Mouse (Mus musculus) forebrain, embryonic 14.5 days (tissue): ENCODE data around the gene Fntb. TPM values are rescaled to one million over a fixed set of nuclear protein-coding genes. Genes with fewer than 3 reads are reported as not detected.
A peak's percentile ranks its signal among the peaks of the same experiment; 100 is the strongest.

Experiments used
- ATAC-seq: fragments of 200-750 bp; cut with Nextera tagmentation; 2 replicates; pipeline ENCODE4 v1.8.0; 2017; ENCODE audit warnings: mild to moderate bottlenecking, moderate library complexity
- DNase-seq: peaks from one replicate; pipeline ENCODE4 v3.0.0-alpha.2; 2015; ENCODE audit warnings: low spot score
- H3K27ac ChIP-seq: fragments of 300-500 bp; sonication (generic); 2 replicates; pipeline ENCODE4 v1.5.1; 2014; ENCODE audit warnings: low read depth, mild to moderate bottlenecking, control low read depth, low read length, moderate library complexity
- H3K27me3 ChIP-seq: fragments of 300-500 bp; sonication (generic); replicated peaks from 2 replicates; pipeline ENCODE4 v1.6.1; 2014; ENCODE audit warnings: low read length, control low read depth, mixed read lengths; ENCODE audit not compliant: control insufficient read depth, insufficient read depth
- H3K36me3 ChIP-seq: fragments of 300-500 bp; sonication (generic); 2 replicates; pipeline ENCODE4 v1.6.1; 2014; ENCODE audit warnings: low read length, control low read depth; ENCODE audit not compliant: control insufficient read depth, insufficient read depth
- H3K4me1 ChIP-seq: fragments of 300-500 bp; sonication (generic); 2 replicates; pipeline ENCODE4 v1.6.1; 2014; ENCODE audit warnings: antibody characterized with exemption, low read length, control low read depth; ENCODE audit not compliant: control insufficient read depth, insufficient read depth
- H3K4me2 ChIP-seq: fragments of 300-500 bp; sonication (generic); 2 replicates; pipeline ENCODE4 v1.6.1; 2014; ENCODE audit warnings: mild to moderate bottlenecking, control low read depth, low read length
- H3K4me3 ChIP-seq: fragments of 300-500 bp; sonication (generic); 2 replicates; pipeline ENCODE4 v1.5.1; 2014; ENCODE audit warnings: low read depth, low read length, control low read depth
- H3K9ac ChIP-seq: fragments of 300-500 bp; sonication (generic); 2 replicates; pipeline ENCODE4 v1.6.1; 2014; ENCODE audit warnings: mild to moderate bottlenecking, low read length, control low read depth, moderate library complexity
- H3K9me3 ChIP-seq: fragments of 300-500 bp; sonication (generic); replicated peaks from 2 replicates; pipeline ENCODE4 v1.6.1; 2016; ENCODE audit warnings: low read length, control low read depth, mixed read lengths; ENCODE audit not compliant: control insufficient read depth
- WGBS: fragments of 180-500 bp; shearing (Covaris S2); extraction: QIAGEN DNeasy Blood & Tissue Kit; methylation state at CpG from one replicate; pipeline ENCODE4 v1.1.7; 2014; 5-methylcytosine and 5-hydroxymethylcytosine counted together
- polyA plus RNA-seq: library from polyadenylated mRNA; unstranded; fragments of >200 nt; fragmentation: Nextera tagmentation; extraction: Ambion mirVana; gene quantifications from 2 replicates; pipeline ENCODE4 v1.2.1, GENCODE M21; 2014

Gene Fntb
- polyA plus RNA-seq, 1 experiment from 2014 or later: 39.0 TPM

DNA sequence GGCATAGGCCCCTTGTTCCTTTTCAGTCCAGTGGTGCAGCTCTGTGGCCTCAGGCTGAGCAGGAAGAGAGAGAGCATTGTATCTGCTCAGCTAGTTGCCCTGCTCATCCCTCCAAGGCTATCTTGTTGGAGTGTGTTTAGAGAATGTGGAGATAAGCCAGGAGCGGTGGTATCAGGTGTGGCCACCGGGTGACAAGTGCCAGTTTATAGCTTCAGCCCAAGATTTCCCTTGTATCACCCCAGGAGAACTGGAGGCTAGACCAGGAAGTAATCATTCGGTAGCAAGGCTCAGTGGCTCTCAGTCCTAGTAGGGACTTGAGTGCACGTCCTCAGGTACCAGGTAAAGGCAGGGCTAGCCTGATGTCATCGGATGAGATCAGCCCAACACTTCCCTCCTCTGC lies 143.8 kb downstream of the Fntb start:
- Histone ChIP-seq H3K4me1 (no peaks in the 10 kb centered on the region), H3K36me3 (peaks cover 18% of the 10 kb centered on the region), H3K9me3 (no peaks in the 10 kb centered on the region), H3K4me3 (no peak overlapping the region), H3K27ac (no peak overlapping the region), H3K27me3 (no peaks in the 10 kb centered on the region), H3K9ac (no peak overlapping the region), H3K4me2 (no peak overlapping the region)
- ATAC-seq (no peak), DNase-seq (no peak)
- WGBS: 93% methylated on average over 5 of the region's 5 CpGs

DNA sequence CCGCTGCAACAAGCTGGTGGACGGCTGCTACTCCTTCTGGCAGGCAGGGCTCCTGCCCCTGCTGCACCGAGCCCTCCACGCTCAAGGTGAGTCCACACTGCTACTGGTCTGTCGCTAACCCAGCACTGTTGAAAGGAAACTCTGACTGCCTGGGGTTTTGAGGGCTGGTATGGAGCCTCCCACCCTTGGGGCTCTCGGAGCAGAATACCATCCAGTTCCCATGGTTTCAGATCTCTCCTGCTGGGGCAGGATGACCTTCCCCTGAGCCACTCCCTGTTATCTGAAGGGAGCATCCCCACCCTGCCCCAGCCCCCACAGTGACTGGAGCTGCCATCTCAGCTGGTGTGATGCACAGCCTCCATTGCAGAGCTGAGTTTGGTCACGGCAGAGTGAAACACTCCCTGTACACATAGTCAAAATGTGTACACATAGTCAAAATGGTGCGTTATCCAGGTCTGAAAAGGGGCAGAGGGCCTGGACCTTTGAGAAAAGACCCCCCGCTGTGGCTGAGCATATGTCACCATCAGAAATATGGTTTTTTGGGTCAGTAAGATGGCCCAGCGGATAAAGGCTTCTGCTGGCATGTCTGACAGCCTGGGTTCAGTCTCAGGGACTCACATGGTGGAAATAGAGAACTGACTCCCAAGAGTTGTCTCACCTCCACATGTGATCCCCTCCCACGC lies 145.0 kb downstream of the Fntb start:
- Histone ChIP-seq H3K4me1 (no peaks in the 10 kb centered on the region), H3K27ac (no peak overlapping the region), H3K27me3 (no peaks in the 10 kb centered on the region), H3K9me3 (no peaks in the 10 kb centered on the region), H3K36me3 (peaks cover 18% of the 10 kb centered on the region), H3K4me3 (no peak overlapping the region), H3K4me2 (no peak overlapping the region), H3K9ac (0 out of 2 replicates have a peak overlapping the region, but pooled peaks have one; percentile 25)
- 82% methylated on average over 11 of the region's 11 CpGs for WGBS
- no peak for DNase-seq
- no peak for ATAC-seq

DNA sequence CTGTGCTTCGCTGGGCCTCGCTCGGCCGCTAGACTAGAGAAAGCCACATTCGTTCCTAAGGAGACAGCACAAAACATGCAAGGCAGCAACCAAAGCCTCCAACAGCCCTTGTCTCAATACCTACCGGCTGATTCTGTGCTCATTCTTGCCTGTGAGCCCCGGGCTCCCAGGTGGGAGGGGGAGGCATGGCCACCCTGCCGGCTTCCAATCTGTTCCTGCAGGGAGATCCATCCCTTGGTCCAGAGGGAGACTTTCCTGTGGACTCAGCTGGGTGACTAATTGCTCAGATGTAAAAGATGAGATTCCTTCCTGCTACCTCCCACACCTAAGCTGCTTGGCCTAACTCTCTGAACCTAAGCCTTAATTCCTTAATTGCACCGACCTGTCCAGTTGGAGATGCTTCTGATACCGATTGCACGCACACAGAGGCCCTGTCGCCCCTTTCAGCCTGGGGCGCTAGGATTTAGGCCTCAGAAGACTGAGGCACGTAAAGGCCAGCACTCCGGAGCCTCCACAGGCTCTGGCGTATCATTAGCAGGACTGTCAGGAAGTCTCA lies 145.9 kb downstream of the Fntb start:
- no peak for ATAC-seq
- H3K9me3 ChIP-seq: no peaks in the 10 kb centered on the region
- 71% methylated on average over 16 of the region's 16 CpGs for WGBS
- no peak overlapping the region for H3K4me2 ChIP-seq
- H3K4me3 ChIP-seq: no peak overlapping the region
- H3K4me1 ChIP-seq: no peaks in the 10 kb centered on the region
- H3K9ac ChIP-seq: no peak overlapping the region
- no peak overlapping the region for H3K27ac ChIP-seq
- no peaks in the 10 kb centered on the region for H3K27me3 ChIP-seq
- peaks cover 18% of the 10 kb centered on the region for H3K36me3 ChIP-seq
- no peak for DNase-seq

DNA sequence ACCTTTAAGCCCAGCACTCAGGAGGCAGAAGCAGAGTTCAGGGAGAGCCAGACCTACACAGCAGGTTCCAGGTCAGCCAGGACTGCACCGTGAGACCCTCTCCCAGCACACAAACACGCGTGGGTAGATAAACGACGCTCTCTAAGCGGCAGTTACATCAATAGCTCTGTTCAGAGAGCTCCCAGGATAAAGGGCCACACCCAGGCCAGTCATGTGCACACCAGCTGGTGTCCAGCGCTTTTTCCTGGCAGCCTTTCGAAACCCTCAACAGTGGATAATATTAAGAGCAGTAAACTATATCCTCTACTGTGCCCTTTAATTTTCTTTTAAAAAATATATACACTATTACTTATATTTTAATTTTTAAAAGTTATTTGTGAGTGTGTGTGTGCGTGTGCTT lies 146.8 kb downstream of the Fntb start:
- H3K9me3 ChIP-seq: no peaks in the 10 kb centered on the region
- H3K4me2 ChIP-seq: no peak overlapping the region

DNA sequence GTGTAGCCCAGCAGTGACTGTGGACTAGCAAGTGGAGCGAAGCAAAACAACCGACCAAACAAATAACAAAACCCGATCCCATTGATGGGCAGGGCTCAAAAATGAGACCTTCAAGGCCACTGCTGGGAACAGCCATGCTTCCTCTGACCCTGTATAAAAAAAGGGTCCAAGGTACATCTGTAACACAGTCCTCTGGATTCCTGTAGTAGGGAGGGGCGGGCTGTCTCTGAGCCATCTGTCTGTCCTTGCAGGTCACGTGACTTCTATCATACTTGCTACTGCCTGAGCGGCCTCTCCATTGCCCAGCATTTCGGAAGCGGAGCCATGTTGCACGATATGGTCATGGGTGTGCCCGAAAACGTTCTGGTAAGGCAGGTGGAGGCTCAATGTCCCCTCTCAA lies 150.8 kb downstream of the Fntb start:
- WGBS: 93% methylated on average over 11 of the region's 11 CpGs
- no peak for DNase-seq
- no peaks in the 10 kb centered on the region for H3K9me3 ChIP-seq

More for the DNA sequence above, 146.8 kb downstream of the Fntb start:
- H3K36me3 ChIP-seq: peaks cover 24% of the 10 kb centered on the region
- H3K4me3 ChIP-seq: no peak overlapping the region
- WGBS: 87% methylated on average over 9 of the region's 9 CpGs
- ATAC-seq (no peak), DNase-seq (no peak)
- H3K27ac ChIP-seq: no peak overlapping the region
- no peaks in the 10 kb centered on the region for H3K4me1 ChIP-seq
- no peaks in the 10 kb centered on the region for H3K27me3 ChIP-seq
- no peak overlapping the region for H3K9ac ChIP-seq

DNA sequence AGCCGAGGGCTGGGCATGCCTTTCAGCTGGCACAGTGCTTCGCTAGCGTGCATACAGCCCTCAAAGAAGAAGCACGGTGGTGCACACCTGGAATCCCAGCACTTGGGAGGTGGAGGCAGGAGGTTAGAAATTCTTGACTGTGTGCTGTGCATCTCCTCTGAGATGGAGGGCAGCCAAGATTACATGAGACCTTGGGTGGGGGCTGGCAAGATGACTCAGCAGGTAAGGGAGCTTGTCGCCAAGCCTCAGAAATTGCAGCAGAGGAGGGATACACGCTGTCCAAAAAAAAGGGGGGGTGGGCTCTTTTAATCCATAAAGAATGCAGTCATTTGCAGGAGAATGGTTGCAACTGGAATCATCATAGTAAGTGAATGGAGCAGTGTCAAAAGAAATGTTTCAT lies 152.7 kb downstream of the Fntb start:
- Histone ChIP-seq H3K9me3 (no peaks in the 10 kb centered on the region), H3K36me3 (peaks cover 16% of the 10 kb centered on the region), H3K27me3 (no peaks in the 10 kb centered on the region), H3K4me2 (no peak overlapping the region), H3K9ac (no peak overlapping the region), H3K4me3 (no peak overlapping the region), H3K27ac (no peak overlapping the region), H3K4me1 (no peaks in the 10 kb centered on the region)
- 71% methylated on average over 6 of the region's 6 CpGs for WGBS
- ATAC-seq (no peak), DNase-seq (no peak)

More for the DNA sequence above, 150.8 kb downstream of the Fntb start:
- Histone ChIP-seq H3K9ac (no peak overlapping the region), H3K36me3 (peaks cover 24% of the 10 kb centered on the region), H3K27me3 (no peaks in the 10 kb centered on the region), H3K4me3 (no peak overlapping the region), H3K27ac (no peak overlapping the region), H3K4me1 (no peaks in the 10 kb centered on the region), H3K4me2 (no peak overlapping the region)
- ATAC-seq: no peak

DNA sequence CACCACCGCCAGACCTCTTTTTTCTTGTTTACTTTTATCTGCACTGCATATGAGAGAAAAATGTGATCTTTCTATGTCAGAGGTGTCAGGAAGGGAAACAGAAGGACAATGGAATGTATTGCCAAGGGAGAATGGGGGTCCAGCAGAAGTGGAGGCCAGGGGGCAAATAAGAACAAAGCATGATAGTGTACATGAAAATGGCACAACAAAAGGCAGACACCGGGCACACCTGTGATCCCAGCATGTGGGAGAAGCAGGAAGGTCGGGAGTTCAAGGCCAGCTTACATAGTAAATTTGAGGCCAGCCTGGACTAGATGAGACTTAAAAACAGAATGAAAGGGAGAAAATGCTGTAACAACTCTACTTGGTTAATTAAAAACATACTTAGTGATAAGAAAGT lies 153.5 kb downstream of the Fntb start:
- Histone ChIP-seq H3K4me1 (no peaks in the 10 kb centered on the region), H3K27ac (no peak overlapping the region), H3K4me2 (no peak overlapping the region), H3K27me3 (no peaks in the 10 kb centered on the region), H3K9ac (no peak overlapping the region), H3K36me3 (peaks cover 16% of the 10 kb centered on the region), H3K4me3 (no peak overlapping the region), H3K9me3 (no peaks in the 10 kb centered on the region)
- DNase-seq: no peak
- no peak for ATAC-seq
- WGBS: 65% methylated on average over 3 of the region's 3 CpGs

DNA sequence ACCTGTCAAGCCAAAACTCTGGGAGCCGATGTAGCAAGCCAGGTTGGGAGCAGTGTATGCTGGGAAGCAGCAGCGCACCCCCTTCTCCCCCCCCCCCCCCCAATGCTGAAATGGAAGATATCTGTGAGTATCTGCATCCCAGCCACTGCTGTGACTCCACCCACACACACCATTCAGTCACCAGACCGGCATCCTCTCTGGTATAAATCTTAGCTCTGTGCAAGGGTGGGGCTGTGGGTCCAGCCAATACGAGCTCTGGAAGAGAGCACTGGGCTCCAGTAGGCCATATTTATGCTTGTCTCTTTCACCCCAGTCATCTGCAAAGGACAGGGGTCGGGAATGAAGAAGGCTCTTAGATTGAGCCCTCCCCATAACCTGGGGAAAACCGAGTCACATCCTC lies 155.0 kb downstream of the Fntb start:
- H3K9me3 ChIP-seq: no peaks in the 10 kb centered on the region
- H3K36me3 ChIP-seq: peaks cover 16% of the 10 kb centered on the region
- H3K27ac ChIP-seq: no peak overlapping the region
- H3K4me3 ChIP-seq: no peak overlapping the region
- H3K4me1 ChIP-seq: no peaks in the 10 kb centered on the region
- H3K27me3 ChIP-seq: no peaks in the 10 kb centered on the region
- no peak for ATAC-seq
- no peak overlapping the region for H3K9ac ChIP-seq
- H3K4me2 ChIP-seq: no peak overlapping the region
- DNase-seq: no peak
- 82% methylated on average over 6 of the region's 6 CpGs for WGBS

DNA sequence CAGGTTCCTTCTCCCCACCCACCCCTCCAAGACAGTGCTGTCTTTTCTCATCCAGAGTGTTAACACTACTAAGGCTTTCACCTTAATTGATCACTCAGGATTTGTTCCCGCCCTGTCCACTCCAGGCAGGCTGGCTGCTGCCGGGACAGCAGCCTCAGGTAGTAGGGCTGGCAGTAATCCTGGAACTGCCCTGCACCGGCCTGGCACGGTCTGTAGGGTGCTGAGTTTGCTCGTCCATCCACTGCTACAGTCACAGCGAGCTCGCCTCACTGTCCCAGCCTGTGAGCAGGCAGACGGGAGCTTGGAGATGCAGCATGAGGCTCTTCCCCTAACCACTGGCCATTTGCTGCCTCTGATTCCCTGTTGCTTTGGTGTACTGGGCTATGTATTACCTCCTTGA lies 155.6 kb downstream of the Fntb start:
- H3K4me1 ChIP-seq: no peaks in the 10 kb centered on the region
- ATAC-seq: no peak
- 82% methylated on average over 8 of the region's 8 CpGs for WGBS

More for the DNA sequence above, 155.6 kb downstream of the Fntb start:
- H3K9ac ChIP-seq: no peak overlapping the region
- H3K4me2 ChIP-seq: no peak overlapping the region
- no peaks in the 10 kb centered on the region for H3K9me3 ChIP-seq
- H3K36me3 ChIP-seq: peaks cover 16% of the 10 kb centered on the region
- H3K4me3 ChIP-seq: no peak overlapping the region
- H3K27me3 ChIP-seq: no peaks in the 10 kb centered on the region
- no peak overlapping the region for H3K27ac ChIP-seq
- DNase-seq: no peak
